Mouse (Mus musculus) small intestine, adult 2 months (tissue): ENCODE results near the gene Ric8a.

Experiments
- CTCF ChIP-seq: fragments of 200-500 bp; IDR thresholded peaks from 2 replicates; pipeline ENCODE4 v1.5.1; 2012; ENCODE audit warnings: low read depth, mild to moderate bottlenecking, control low read depth, inconsistent platforms, low read length, moderate library complexity, mixed read lengths; ENCODE audit not compliant: insufficient replicate concordance, insufficient read length; ENCODE audit errors: extremely low read depth
- POLR2A ChIP-seq: fragments of 200-500 bp; IDR thresholded peaks from 2 replicates; pipeline ENCODE4 v1.6.1; 2012; ENCODE audit warnings: low read depth, mild to moderate bottlenecking, control low read depth, inconsistent platforms, low read length, moderate library complexity

DNA sequence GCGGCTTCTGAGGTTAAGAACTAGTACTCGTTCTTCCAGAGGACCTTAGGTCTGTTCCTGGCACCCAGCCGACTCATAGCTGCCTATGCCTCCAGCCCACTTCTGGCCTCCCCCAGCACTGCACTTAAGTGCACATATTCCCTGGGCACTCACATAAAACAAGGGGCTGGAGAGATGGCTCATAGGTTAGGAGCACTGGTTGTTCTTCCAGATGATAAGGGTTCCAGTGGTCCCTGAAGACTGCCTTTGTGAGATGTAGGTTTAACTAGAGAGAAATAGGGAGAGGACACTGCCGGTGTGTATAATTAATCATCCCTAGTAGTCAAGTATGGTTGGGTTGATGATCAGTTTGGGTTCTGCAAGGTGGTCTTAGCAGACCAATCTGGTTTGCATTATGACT lies 34.0 kb upstream of the Ric8a start:
- no peak for TF ChIP-seq CTCF
- no peak for TF ChIP-seq POLR2A
